Mouse (Mus musculus): ENCODE data around the gene Nyap2. TPM values are rescaled to one million over a fixed set of nuclear protein-coding genes. Genes with fewer than 3 reads are reported as not detected.

Gene Nyap2
- polyA plus RNA-seq, 1 experiment from 2014 or later = not detected

- Histone ChIP-seq H3K4me2 (ENCODE audit: low read depth, low read length) (no peak overlapping the region), H3K4me3 (ENCODE audit: low read depth, low read length) (no peak overlapping the region), H3K4me1 (ENCODE audit: control insufficient read depth, low read depth, low read length) (no peaks in the 10 kb centered on the region), H3K9ac (ENCODE audit: low read depth, low read length) (no peak overlapping the region), H3K27me3 (ENCODE audit: control insufficient read depth, insufficient read depth, low read depth, low read length) (no peaks in the 10 kb centered on the region), H3K9me3 (replicated peaks; ENCODE audit: control insufficient read depth, low read length) (no peaks in the 10 kb centered on the region), H3K27ac (ENCODE audit: low read length) (no peak overlapping the region), H3K36me3 (ENCODE audit: control insufficient read depth, insufficient read depth) (no peaks in the 10 kb centered on the region)
- WGBS (ENCODE audit: insufficient replicate concordance) = 4% methylated on average over 2 of the region's 2 CpGs
- no peak for ATAC-seq (ENCODE audit: low read depth)
These were observed 224.9 kb downstream of the Nyap2 start for GRCm38 (mm10) chr1:81301661-81302060.

GRCm38 (mm10) chr1:81303389-81303788 is 226.6 kb downstream of the Nyap2 start:
- 33% methylated on average over 3 of the region's 3 CpGs for WGBS (ENCODE audit: insufficient replicate concordance)

GRCm38 (mm10) chr1:81307407-81307806 is 230.7 kb downstream of the Nyap2 start:
- H3K4me1 ChIP-seq (ENCODE audit: control insufficient read depth, low read depth, low read length) = no peaks in the 10 kb centered on the region
- H3K27me3 ChIP-seq (ENCODE audit: control insufficient read depth, insufficient read depth, low read depth, low read length) = no peaks in the 10 kb centered on the region
- no peak overlapping the region for H3K4me3 ChIP-seq (ENCODE audit: low read depth, low read length)

More at GRCm38 (mm10) chr1:81303389-81303788, 226.6 kb downstream of the Nyap2 start:
- no peak overlapping the region for H3K4me2 ChIP-seq (ENCODE audit: low read depth, low read length)
- H3K9me3 ChIP-seq (replicated peaks; ENCODE audit: control insufficient read depth, low read length) = no peaks in the 10 kb centered on the region
- no peaks in the 10 kb centered on the region for H3K27me3 ChIP-seq (ENCODE audit: control insufficient read depth, insufficient read depth, low read depth, low read length)
- no peaks in the 10 kb centered on the region for H3K4me1 ChIP-seq (ENCODE audit: control insufficient read depth, low read depth, low read length)
- H3K4me3 ChIP-seq (ENCODE audit: low read depth, low read length) = no peak overlapping the region
- H3K27ac ChIP-seq (ENCODE audit: low read length) = no peak overlapping the region
- ATAC-seq (ENCODE audit: low read depth) = no peak
- H3K36me3 ChIP-seq (ENCODE audit: control insufficient read depth, insufficient read depth) = no peaks in the 10 kb centered on the region
- no peak overlapping the region for H3K9ac ChIP-seq (ENCODE audit: low read depth, low read length)

GRCm38 (mm10) chr1:81307934-81308333 is 231.2 kb downstream of the Nyap2 start:
- no peak overlapping the region for H3K4me3 ChIP-seq (ENCODE audit: low read depth, low read length)
- H3K27ac ChIP-seq (ENCODE audit: low read length) = no peak overlapping the region
- H3K9me3 ChIP-seq (replicated peaks; ENCODE audit: control insufficient read depth, low read length) = no peaks in the 10 kb centered on the region
- H3K9ac ChIP-seq (ENCODE audit: low read depth, low read length) = no peak overlapping the region
- H3K4me2 ChIP-seq (ENCODE audit: low read depth, low read length) = no peak overlapping the region
- ATAC-seq (ENCODE audit: low read depth) = no peak
- no peaks in the 10 kb centered on the region for H3K27me3 ChIP-seq (ENCODE audit: control insufficient read depth, insufficient read depth, low read depth, low read length)
- no peaks in the 10 kb centered on the region for H3K4me1 ChIP-seq (ENCODE audit: control insufficient read depth, low read depth, low read length)
- WGBS (ENCODE audit: insufficient replicate concordance) = 53% methylated on average over 2 of the region's 2 CpGs
- H3K36me3 ChIP-seq (ENCODE audit: control insufficient read depth, insufficient read depth) = no peaks in the 10 kb centered on the region

More at GRCm38 (mm10) chr1:81307407-81307806, 230.7 kb downstream of the Nyap2 start:
- no peak for ATAC-seq (ENCODE audit: low read depth)
- Histone ChIP-seq H3K4me2 (ENCODE audit: low read depth, low read length) (no peak overlapping the region), H3K27ac (ENCODE audit: low read length) (no peak overlapping the region), H3K9me3 (replicated peaks; ENCODE audit: control insufficient read depth, low read length) (no peaks in the 10 kb centered on the region), H3K36me3 (ENCODE audit: control insufficient read depth, insufficient read depth) (no peaks in the 10 kb centered on the region), H3K9ac (ENCODE audit: low read depth, low read length) (no peak overlapping the region)

GRCm38 (mm10) chr1:81310087-81310626 is 233.4 kb downstream of the Nyap2 start:
- 4% methylated on average over 1 of the region's 1 CpGs for WGBS (ENCODE audit: insufficient replicate concordance)
- H3K4me1 ChIP-seq (ENCODE audit: control insufficient read depth, low read depth, low read length) = no peaks in the 10 kb centered on the region
- H3K4me2 ChIP-seq (ENCODE audit: low read depth, low read length) = no peak overlapping the region
- no peaks in the 10 kb centered on the region for H3K36me3 ChIP-seq (ENCODE audit: control insufficient read depth, insufficient read depth)
- H3K4me3 ChIP-seq (ENCODE audit: low read depth, low read length) = no peak overlapping the region
- H3K27ac ChIP-seq (ENCODE audit: low read length) = no peak overlapping the region
- no peak overlapping the region for H3K9ac ChIP-seq (ENCODE audit: low read depth, low read length)
- ATAC-seq (ENCODE audit: low read depth) = no peak
- H3K27me3 ChIP-seq (ENCODE audit: control insufficient read depth, insufficient read depth, low read depth, low read length) = no peaks in the 10 kb centered on the region
- no peaks in the 10 kb centered on the region for H3K9me3 ChIP-seq (replicated peaks; ENCODE audit: control insufficient read depth, low read length)

- H3K4me3 ChIP-seq (ENCODE audit: low read depth, low read length) = no peak overlapping the region
- H3K9ac ChIP-seq (ENCODE audit: low read depth, low read length) = no peak overlapping the region
- H3K27ac ChIP-seq (ENCODE audit: low read length) = no peak overlapping the region
- H3K4me2 ChIP-seq (ENCODE audit: low read depth, low read length) = no peak overlapping the region
- WGBS (ENCODE audit: insufficient replicate concordance) = 52% methylated on average over 9 of the region's 9 CpGs
- no peaks in the 10 kb centered on the region for H3K27me3 ChIP-seq (ENCODE audit: control insufficient read depth, insufficient read depth, low read depth, low read length)
- no peak for ATAC-seq (ENCODE audit: low read depth)
- no peaks in the 10 kb centered on the region for H3K4me1 ChIP-seq (ENCODE audit: control insufficient read depth, low read depth, low read length)
- H3K9me3 ChIP-seq (replicated peaks; ENCODE audit: control insufficient read depth, low read length) = no peaks in the 10 kb centered on the region
- no peaks in the 10 kb centered on the region for H3K36me3 ChIP-seq (ENCODE audit: control insufficient read depth, insufficient read depth)
These were observed 239.7 kb downstream of the Nyap2 start for GRCm38 (mm10) chr1:81316403-81316994.

GRCm38 (mm10) chr1:81316995-81317413 is 240.3 kb downstream of the Nyap2 start:
- no peak for ATAC-seq (ENCODE audit: low read depth)
- Histone ChIP-seq H3K4me3 (ENCODE audit: low read depth, low read length) (no peak overlapping the region), H3K4me2 (ENCODE audit: low read depth, low read length) (no peak overlapping the region), H3K9ac (ENCODE audit: low read depth, low read length) (no peak overlapping the region), H3K27me3 (ENCODE audit: control insufficient read depth, insufficient read depth, low read depth, low read length) (no peaks in the 10 kb centered on the region), H3K4me1 (ENCODE audit: control insufficient read depth, low read depth, low read length) (no peaks in the 10 kb centered on the region), H3K9me3 (replicated peaks; ENCODE audit: control insufficient read depth, low read length) (no peaks in the 10 kb centered on the region), H3K36me3 (ENCODE audit: control insufficient read depth, insufficient read depth) (no peaks in the 10 kb centered on the region), H3K27ac (ENCODE audit: low read length) (no peak overlapping the region)
- 49% methylated on average over 5 of the region's 5 CpGs for WGBS (ENCODE audit: insufficient replicate concordance)

- no peak overlapping the region for H3K9ac ChIP-seq (ENCODE audit: low read depth, low read length)
- WGBS (ENCODE audit: insufficient replicate concordance) = 6% methylated on average over 1 of the region's 1 CpGs
- ATAC-seq (ENCODE audit: low read depth) = no peak
- H3K9me3 ChIP-seq (replicated peaks; ENCODE audit: control insufficient read depth, low read length) = no peaks in the 10 kb centered on the region
- no peaks in the 10 kb centered on the region for H3K4me1 ChIP-seq (ENCODE audit: control insufficient read depth, low read depth, low read length)
- no peak overlapping the region for H3K4me2 ChIP-seq (ENCODE audit: low read depth, low read length)
- H3K36me3 ChIP-seq (ENCODE audit: control insufficient read depth, insufficient read depth) = no peaks in the 10 kb centered on the region
- no peak overlapping the region for H3K4me3 ChIP-seq (ENCODE audit: low read depth, low read length)
- H3K27ac ChIP-seq (ENCODE audit: low read length) = no peak overlapping the region
- no peaks in the 10 kb centered on the region for H3K27me3 ChIP-seq (ENCODE audit: control insufficient read depth, insufficient read depth, low read depth, low read length)
These were observed 311.0 kb downstream of the Nyap2 start for GRCm38 (mm10) chr1:81387722-81388121.

Data from liver, embryonic 16.5 days (tissue).